Mouse (Mus musculus) layer of hippocampus, adult 9-10 months (tissue): ENCODE measurements around the gene St8sia2.
"Not testable (repeated sequence)": the region's sequence is repeated elsewhere in the genome, so short reads cannot be mapped to it uniquely, and the experiment has no call there.

Source experiments
- DNase-seq: peaks from one replicate; pipeline ENCODE4 v3.0.0; 2022; ENCODE audit warnings: low spot score

Gene St8sia2

GRCm38 (mm10) chr7:73972157-73972556 lies 41.3 kb downstream of the St8sia2 start:
- not testable (repeated sequence) for DNase-seq

DNA sequence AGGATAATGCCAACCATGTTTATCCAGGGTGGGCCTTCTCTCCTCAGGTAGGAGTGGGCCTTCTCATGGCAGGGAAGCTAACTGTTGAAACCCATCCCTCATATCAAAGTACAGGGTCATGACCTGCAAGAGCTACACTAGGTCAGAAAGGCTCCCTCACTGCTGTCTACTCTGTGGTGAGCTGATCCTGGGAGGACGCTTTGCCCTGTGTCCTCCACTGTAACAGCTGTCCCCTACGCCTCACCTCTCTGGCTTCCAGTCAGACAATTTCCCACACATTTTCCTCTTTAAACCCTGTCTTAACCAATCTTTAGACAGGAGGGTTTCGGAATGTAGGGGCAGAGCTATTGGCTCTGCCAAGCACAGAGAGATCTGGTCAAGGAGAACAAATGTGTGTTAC lies 48.3 kb downstream of the St8sia2 start:
- no peak for DNase-seq

- DNase-seq, result no peak
These were observed 51.1 kb downstream of the St8sia2 start for GRCm38 (mm10) chr7:73962431-73962830.

DNA sequence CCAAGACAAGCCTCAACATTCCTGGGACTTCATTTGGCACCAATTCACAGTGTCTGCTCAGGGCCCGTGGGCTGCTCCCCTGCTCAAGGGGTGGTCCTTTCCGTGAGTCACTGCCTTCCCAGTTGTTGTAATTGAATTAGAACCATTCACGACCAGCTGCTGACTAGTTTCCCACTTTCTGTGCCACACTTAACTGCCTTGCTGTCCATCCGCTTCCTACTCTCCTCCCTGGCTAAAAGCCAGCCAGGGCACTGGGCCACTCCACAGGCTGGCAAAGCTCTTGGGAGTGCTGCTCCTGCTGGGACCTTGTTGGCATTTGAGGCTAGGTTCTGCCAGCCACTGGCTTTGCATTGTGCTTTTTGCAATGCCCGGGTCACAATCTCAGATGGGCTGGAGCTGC lies 59.0 kb downstream of the St8sia2 start:
- no peak for DNase-seq

DNA sequence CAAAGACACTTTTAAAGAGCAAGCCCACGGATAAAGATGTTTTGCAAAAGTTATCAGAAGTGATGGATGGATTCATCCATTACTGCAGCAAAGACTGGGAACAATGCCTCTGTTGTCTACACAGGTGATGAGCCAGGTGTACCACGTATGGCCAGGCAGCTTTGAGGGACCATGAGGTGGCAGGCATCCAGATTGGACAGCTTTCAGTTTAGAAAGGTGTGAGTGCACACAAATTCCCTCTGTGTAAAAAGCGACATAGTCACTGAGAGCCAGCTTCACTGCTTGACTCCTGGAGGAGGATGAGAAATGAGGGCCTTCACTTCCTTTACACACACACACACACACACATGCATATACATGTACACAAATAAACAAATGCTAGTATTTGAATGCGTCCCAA lies 60.4 kb downstream of the St8sia2 start:
- no peak for DNase-seq

GRCm38 (mm10) chr7:73941640-73942039 lies 71.8 kb downstream of the St8sia2 start:
- DNase-seq, result no peak

DNA sequence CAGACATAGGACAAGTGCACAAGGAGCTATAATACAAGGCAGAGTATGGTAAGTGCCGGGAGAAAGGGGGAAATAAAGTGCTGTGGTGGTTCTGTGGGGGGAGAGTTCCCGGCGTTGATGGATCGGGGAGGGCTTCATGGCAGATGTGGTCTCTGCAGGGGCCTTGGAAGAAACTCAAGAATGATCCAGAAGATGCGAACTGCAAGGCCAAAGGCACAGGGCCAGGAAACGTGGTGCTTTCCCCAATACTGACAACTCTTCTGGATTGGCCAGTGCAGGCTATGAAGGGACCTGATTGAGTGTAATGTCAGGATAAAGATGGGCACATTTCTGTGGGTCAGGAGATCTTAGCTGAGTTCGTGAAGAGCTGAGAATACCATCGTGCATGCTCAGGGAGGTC lies 74.3 kb downstream of the St8sia2 start:
- no peak for DNase-seq

GRCm38 (mm10) chr7:73938046-73938810 lies 75.3 kb downstream of the St8sia2 start:
- no peak for DNase-seq

DNA sequence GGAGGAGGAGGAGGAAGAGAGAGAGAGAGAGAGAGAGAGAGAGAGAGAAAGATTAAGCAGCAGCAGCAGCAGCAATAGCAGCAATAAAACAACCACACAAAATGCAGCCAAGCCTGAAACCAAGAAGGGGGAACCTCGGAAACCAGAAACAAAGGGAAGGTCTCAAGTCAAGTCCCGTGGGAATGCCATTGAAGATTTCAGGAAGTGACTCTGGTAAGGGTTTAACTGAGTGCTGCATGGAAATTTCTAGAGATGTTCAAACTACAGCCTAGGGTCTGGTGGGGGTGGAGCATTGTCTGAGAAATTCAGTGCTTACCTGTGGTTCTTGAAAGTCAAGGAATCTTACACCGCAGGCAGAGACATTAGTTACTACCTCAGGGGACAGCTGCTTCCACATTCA lies 77.4 kb downstream of the St8sia2 start:
- no peak for DNase-seq

GRCm38 (mm10) chr7:73935703-73936102 lies 77.8 kb downstream of the St8sia2 start:
- no peak for DNase-seq

DNA sequence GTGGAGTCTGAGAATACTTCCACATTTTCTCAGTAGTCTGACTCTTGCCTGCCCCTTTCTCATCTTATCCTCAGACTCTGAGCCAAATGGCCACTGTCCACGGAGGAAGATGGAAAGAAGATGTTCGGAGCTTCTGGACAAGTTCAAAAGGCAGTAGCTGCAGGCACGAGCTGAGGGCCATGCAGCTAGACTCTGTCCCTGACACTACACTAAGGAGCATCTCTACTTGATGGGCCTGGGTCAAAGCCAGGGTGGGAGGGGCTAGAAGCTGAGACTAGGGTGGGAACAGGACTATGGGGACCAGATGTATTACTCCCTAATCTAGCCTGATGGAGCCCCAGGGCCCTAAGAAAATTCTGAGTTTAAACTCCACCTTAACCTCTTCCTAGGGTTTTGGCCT lies 80.5 kb downstream of the St8sia2 start:
- no peak for DNase-seq

- DNase-seq, result no peak
These were observed 92.5 kb downstream of the St8sia2 start for GRCm38 (mm10) chr7:73920921-73921485.

DNA sequence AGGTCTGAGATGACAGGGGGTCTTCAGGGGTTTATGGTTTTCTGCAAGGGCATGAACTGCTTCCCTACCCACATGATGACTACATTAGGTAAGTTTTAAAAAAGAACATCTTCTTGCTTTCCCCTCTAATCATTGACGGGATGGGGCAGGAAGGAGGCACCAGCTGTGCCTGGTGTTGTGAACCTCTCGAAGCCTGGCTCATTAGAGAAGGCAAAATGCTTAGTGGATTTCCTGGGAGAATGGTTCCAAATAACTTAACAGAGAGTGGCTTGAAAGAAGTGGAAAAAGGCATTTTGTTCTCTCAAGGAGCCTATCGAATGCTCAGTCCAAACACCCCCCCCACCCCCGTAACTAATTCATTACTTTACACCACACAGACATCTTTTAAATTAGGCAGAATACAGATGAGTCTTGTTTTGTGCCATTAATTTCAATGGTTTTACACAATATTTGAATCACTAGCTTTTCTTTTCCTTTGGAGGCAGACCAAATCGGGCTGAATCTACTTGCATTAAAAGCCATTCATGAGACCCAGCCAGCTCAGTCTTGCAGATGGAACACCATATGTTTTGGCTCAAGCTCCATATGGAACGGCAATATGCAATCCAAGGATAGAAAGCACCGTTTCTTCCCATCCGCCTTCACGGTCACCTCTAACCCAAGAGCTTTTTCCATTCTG lies 95.7 kb downstream of the St8sia2 start:
- peak; percentile 93 for DNase-seq

- DNase-seq, result no peak
These were observed 101.6 kb downstream of the St8sia2 start for GRCm38 (mm10) chr7:73911899-73912298.

- no peak for DNase-seq
These were observed 102.6 kb downstream of the St8sia2 start for GRCm38 (mm10) chr7:73910843-73911242.

DNA sequence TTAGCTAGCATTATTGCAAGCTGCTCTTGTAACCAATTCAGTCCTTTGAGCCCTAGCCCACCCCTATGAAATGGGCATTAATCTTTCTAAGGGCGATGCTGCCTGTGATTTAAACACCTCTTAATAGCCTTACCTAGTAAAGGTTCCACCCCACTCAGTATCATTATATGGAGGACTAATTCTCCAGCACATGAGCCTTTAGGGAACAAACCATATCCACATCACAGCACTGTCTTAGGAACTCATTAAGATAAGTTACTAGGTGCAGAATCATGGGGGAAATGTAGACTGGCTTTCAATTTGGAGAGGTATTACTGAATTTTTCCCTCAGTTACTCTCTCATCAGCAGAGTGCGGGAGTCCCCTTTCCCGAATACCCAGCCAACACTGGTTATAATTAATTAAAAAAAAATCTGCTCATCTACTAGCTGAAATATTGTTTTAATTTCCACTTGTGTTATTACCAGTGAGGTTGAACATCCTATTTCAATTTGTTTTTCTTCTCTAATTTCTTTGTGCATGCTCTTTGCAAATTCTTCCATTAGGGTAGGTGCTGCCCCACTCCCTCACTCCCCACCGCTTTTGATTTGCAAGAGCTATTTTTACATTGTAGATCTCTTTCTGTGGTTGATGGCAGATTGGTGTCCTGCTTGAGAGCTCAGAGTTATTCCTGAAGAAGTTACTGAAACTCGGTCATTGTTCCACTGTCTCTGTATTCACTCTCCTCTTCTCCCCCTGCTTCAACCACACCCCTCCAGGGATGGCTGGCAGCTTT lies 103.9 kb downstream of the St8sia2 start:
- no peak for DNase-seq

GRCm38 (mm10) chr7:73894506-73894905 lies 119.0 kb downstream of the St8sia2 start:
- DNase-seq, result no peak

GRCm38 (mm10) chr7:73891830-73892229 lies 121.7 kb downstream of the St8sia2 start:
- DNase-seq, result no peak

DNA sequence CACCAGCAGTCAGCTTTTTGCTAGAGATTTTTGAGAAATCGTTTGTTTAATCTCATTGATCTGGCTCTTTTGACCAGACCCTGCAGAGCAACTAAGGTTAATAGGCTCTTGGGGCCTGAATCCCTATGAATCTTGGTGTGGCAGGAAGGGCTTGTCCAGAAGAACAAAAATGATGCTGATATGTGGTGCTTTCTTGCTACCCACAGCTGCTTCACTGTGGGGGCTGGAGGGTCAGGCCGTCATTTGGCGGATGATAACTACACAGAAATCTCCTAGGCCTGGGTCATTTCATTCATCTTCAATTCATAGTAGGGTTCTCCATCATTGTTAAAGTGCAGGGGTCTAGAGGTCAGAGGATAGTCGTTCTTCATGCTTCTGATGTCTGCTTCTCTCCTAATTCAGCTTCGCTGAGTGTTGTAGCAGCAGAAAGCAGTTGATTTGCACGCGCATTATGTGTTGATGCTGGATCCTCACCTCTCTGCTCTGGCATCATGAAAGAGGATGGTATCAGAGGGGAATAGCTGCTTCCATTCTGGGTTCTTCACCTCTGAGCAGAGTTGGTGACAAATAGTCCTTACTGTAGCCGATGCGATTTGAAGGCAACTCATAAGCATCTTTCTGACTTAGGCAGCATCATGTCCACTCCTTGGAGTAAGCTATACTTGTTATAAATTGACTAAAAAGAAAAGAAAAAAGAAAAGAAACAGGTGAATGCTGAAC lies 122.4 kb downstream of the St8sia2 start:
- DNase-seq, result no peak

- no peak for DNase-seq
These were observed 123.0 kb downstream of the St8sia2 start for GRCm38 (mm10) chr7:73890466-73890865.
